Mouse (Mus musculus) hindbrain, postnatal 0 days (tissue): ENCODE measurements at regions not wholly inside any gene's neighbourhood (a gene's known extent, or its start where the extent isn't known, plus 50 kb on each side); places are given as distances from the start of the nearest gene placed in this dataset.

Experiments used
- ATAC-seq: fragments of 200-750 bp; cut with Nextera tagmentation; 2 replicates; pipeline ENCODE4 v1.8.0; 2017; ENCODE audit warnings: mild to moderate bottlenecking, moderate TSS enrichment, moderate library complexity
- DNase-seq: peaks from one replicate; pipeline ENCODE4 v3.0.0-alpha.2; 2015; ENCODE audit warnings: low spot score
- H3K27ac ChIP-seq: fragments of 300-500 bp; sonication (generic); 2 replicates; pipeline ENCODE4 v1.5.1; 2014; ENCODE audit warnings: mild to moderate bottlenecking
- H3K27me3 ChIP-seq: fragments of 300-500 bp; sonication (generic); 2 replicates; pipeline ENCODE4 v1.6.1; 2014; ENCODE audit warnings: low read length, mixed read lengths; ENCODE audit not compliant: insufficient read depth
- H3K36me3 ChIP-seq: fragments of 300-500 bp; sonication (generic); 2 replicates; pipeline ENCODE4 v1.6.1; 2014; ENCODE audit warnings: low read length, mixed read lengths; ENCODE audit not compliant: insufficient read depth
- H3K4me1 ChIP-seq: fragments of 300-500 bp; sonication (generic); 2 replicates; pipeline ENCODE4 v1.6.1; 2014; ENCODE audit warnings: antibody characterized with exemption, low read length, mixed read lengths; ENCODE audit not compliant: insufficient read depth
- H3K4me2 ChIP-seq: fragments of 300-500 bp; sonication (generic); 2 replicates; pipeline ENCODE4 v1.6.1; 2014; ENCODE audit warnings: low read depth, mild to moderate bottlenecking, low read length, moderate library complexity, mixed read lengths
- H3K4me3 ChIP-seq: fragments of 300-500 bp; sonication (generic); 2 replicates; pipeline ENCODE4 v1.5.1; 2014; ENCODE audit warnings: low read length
- H3K9ac ChIP-seq: fragments of 300-500 bp; sonication (generic); replicated peaks from 2 replicates; pipeline ENCODE4 v1.6.1; 2014; ENCODE audit warnings: mild to moderate bottlenecking, low read length, moderate library complexity, mixed read lengths
- H3K9me3 ChIP-seq: fragments of 300-500 bp; sonication (generic); 2 replicates; pipeline ENCODE4 v1.6.1; 2016; ENCODE audit warnings: low read length, mixed read lengths
- CTCF ChIP-seq: IDR thresholded peaks from 2 replicates; pipeline ENCODE4 v1.5.1; 2016; ENCODE audit warnings: antibody characterized with exemption, control low read depth, low read depth
- WGBS: fragments of 180-500 bp; shearing (Covaris S2); extraction: QIAGEN DNeasy Blood & Tissue Kit; methylation state at CpG from one replicate; pipeline ENCODE4 v1.1.7; 2014; 5-methylcytosine and 5-hydroxymethylcytosine counted together

DNA sequence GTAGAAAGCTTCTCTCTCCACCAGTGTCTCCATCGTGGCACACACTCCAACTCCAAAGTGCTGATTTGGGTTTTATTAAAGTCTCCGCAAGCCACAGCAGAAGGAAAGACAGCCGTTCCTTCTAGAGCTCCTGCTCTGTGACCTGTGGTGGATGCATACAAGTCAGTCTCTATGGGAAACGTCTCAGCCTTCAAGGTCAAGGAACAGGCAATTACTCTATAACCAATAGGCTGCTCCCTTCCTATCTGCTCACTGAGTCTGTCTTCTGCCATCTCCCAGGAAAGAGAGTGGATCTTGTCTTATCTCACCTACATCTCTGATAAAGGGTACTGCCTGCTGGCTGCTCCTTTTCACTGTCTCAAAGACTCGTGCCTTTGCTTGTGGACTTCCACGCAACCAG is 266.3 kb downstream of the Maf start:
- no peak overlapping the region for H3K4me3 ChIP-seq
- H3K4me2 ChIP-seq, result no peak overlapping the region
- H3K36me3 ChIP-seq, result no peaks in the 10 kb centered on the region
- WGBS, result 67% methylated on average over 6 of the region's 6 CpGs
- no peak overlapping the region for H3K9ac ChIP-seq
- 0 out of 2 replicates have a peak, but pooled peaks cover 4% of the 10 kb centered on the region for H3K4me1 ChIP-seq
- H3K27me3 ChIP-seq, result no peaks in the 10 kb centered on the region
- TF ChIP-seq CTCF, result no peak
- H3K27ac ChIP-seq, result no peak overlapping the region
- DNase-seq, result no peak
- no peaks in the 10 kb centered on the region for H3K9me3 ChIP-seq
- ATAC-seq, result no peak

- no peak overlapping the region for H3K4me3 ChIP-seq
- WGBS, result 74% methylated on average over 3 of the region's 3 CpGs
- H3K4me1 ChIP-seq, result 0 out of 2 replicates have a peak, but pooled peaks cover 4% of the 10 kb centered on the region
- H3K9me3 ChIP-seq, result no peaks in the 10 kb centered on the region
- TF ChIP-seq CTCF, result no peak
- H3K9ac ChIP-seq, result no peak overlapping the region
- H3K36me3 ChIP-seq, result no peaks in the 10 kb centered on the region
- DNase-seq (no peak), ATAC-seq (no peak)
- H3K27ac ChIP-seq, result no peak overlapping the region
- no peaks in the 10 kb centered on the region for H3K27me3 ChIP-seq
- no peak overlapping the region for H3K4me2 ChIP-seq
Measured at GRCm38 (mm10) chr8:115440151-115440550, 267.4 kb downstream of the Maf start.

- Histone ChIP-seq H3K9ac (no peak overlapping the region), H3K4me1 (0 out of 2 replicates have a peak, but pooled peaks cover 4% of the 10 kb centered on the region), H3K36me3 (no peaks in the 10 kb centered on the region), H3K27me3 (no peaks in the 10 kb centered on the region), H3K4me2 (no peak overlapping the region), H3K4me3 (no peak overlapping the region), H3K9me3 (no peaks in the 10 kb centered on the region), H3K27ac (no peak overlapping the region)
- WGBS, result 62% methylated on average over 5 of the region's 5 CpGs
- no peak for TF ChIP-seq CTCF
- DNase-seq (no peak), ATAC-seq (no peak)
Measured at GRCm38 (mm10) chr8:115439512-115439911, 268.1 kb downstream of the Maf start.

GRCm38 (mm10) chr8:115437956-115438355 is 269.6 kb downstream of the Maf start:
- Histone ChIP-seq H3K9me3 (no peaks in the 10 kb centered on the region), H3K4me3 (no peak overlapping the region), H3K9ac (no peak overlapping the region), H3K27me3 (no peaks in the 10 kb centered on the region), H3K36me3 (no peaks in the 10 kb centered on the region), H3K4me1 (0 out of 2 replicates have a peak, but pooled peaks cover 4% of the 10 kb centered on the region), H3K4me2 (no peak overlapping the region), H3K27ac (no peak overlapping the region)
- TF ChIP-seq CTCF, result no peak
- DNase-seq (no peak), ATAC-seq (no peak)
- WGBS, result 81% methylated on average over 9 of the region's 9 CpGs

- Histone ChIP-seq H3K4me3 (no peak overlapping the region), H3K27me3 (no peaks in the 10 kb centered on the region), H3K4me2 (no peak overlapping the region), H3K27ac (no peak overlapping the region), H3K9ac (no peak overlapping the region), H3K9me3 (no peaks in the 10 kb centered on the region), H3K36me3 (no peaks in the 10 kb centered on the region), H3K4me1 (0 out of 2 replicates have a peak, but pooled peaks cover 5% of the 10 kb centered on the region)
- ATAC-seq (no peak), DNase-seq (no peak)
- no peak for TF ChIP-seq CTCF
- 91% methylated on average over 4 of the region's 4 CpGs for WGBS
Measured at GRCm38 (mm10) chr8:115436356-115436721, 271.3 kb downstream of the Maf start.

GRCm38 (mm10) chr8:115435720-115436355 is 271.8 kb downstream of the Maf start:
- no peak for ATAC-seq
- WGBS, result 91% methylated on average over 5 of the region's 5 CpGs
- no peak for TF ChIP-seq CTCF

DNA sequence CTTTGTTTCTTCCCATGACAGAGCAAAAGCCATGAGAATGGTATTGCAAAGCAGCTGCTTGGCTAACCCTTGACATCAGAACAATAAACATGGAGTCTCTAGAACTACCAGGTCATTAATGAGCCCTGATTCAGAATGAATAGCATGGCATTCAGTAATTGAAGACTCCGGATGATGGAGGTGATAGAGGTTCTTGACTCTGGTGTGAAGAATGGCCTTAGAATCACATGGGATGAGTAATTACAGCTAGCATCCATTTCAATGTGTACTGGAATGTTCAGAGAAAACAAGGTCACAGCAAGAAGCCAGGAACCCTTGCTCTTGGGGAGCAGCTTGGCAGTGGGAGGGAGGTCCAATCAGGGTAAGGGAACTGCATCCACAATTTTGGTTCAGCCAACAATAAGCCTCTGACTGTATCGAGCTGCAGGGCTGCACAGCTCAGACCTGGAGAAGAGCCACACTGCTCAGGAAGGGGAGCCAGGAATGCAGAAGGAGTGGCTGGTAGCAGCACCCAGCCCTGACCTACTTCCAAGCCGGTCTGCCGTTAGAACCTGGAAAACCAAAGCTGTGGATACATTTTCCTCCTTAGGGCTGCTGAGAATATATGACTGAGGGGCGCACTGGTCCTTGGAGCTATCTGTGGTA is 275.1 kb downstream of the Maf start:
- 60% methylated on average over 5 of the region's 5 CpGs for WGBS
- no peak overlapping the region for H3K27ac ChIP-seq
- no peaks in the 10 kb centered on the region for H3K36me3 ChIP-seq
- H3K4me2 ChIP-seq, result no peak overlapping the region
- H3K9ac ChIP-seq, result no peak overlapping the region
- no peaks in the 10 kb centered on the region for H3K9me3 ChIP-seq
- H3K4me3 ChIP-seq, result no peak overlapping the region
- 0 out of 2 replicates have a peak, but pooled peaks cover 4% of the 10 kb centered on the region for H3K4me1 ChIP-seq
- ATAC-seq (no peak), DNase-seq (no peak)
- H3K27me3 ChIP-seq, result no peaks in the 10 kb centered on the region
- TF ChIP-seq CTCF, result no peak

More at GRCm38 (mm10) chr8:115435720-115436355, 271.8 kb downstream of the Maf start:
- Histone ChIP-seq H3K4me1 (0 out of 2 replicates have a peak, but pooled peaks cover 4% of the 10 kb centered on the region), H3K27ac (no peak overlapping the region), H3K9ac (no peak overlapping the region), H3K9me3 (no peaks in the 10 kb centered on the region), H3K36me3 (no peaks in the 10 kb centered on the region), H3K27me3 (no peaks in the 10 kb centered on the region), H3K4me3 (no peak overlapping the region), H3K4me2 (no peak overlapping the region)
- no peak for DNase-seq
